Mouse (Mus musculus) adrenal gland, postnatal 36 days (tissue): ENCODE data around the gene Tmeff1. TPM values are rescaled to one million over a fixed set of nuclear protein-coding genes. Genes with fewer than 3 reads are reported as not detected.
"Not testable (repeated sequence)": the region's sequence is repeated elsewhere in the genome, so short reads cannot be mapped to it uniquely, and the experiment has no call there.

Experiments
- DNase-seq, 2 experiments: peaks; one replicate each; pipeline ENCODE4 v3.0.0; 2021; ENCODE audit warnings: mixed read lengths in 1 of 2
- total RNA-seq, 2 experiments: library from RNA; stranded (reverse); gene quantifications; 2 replicates each; pipeline ENCODE4 v1.2.3; 2021

Tmeff1 gene
- total RNA-seq, 2 experiments from 2014 or later, result 9.3 to 14.4 TPM

GRCm38 (mm10) chr4:48677276-48677675 lies 92.3 kb downstream of the Tmeff1 start:
- DNase-seq, result no peak

GRCm38 (mm10) chr4:48677812-48678211 lies 92.8 kb downstream of the Tmeff1 start:
- DNase-seq, result no peak

- DNase-seq, result no peak
Observed at GRCm38 (mm10) chr4:48678793-48679192, 93.8 kb downstream of the Tmeff1 start.

GRCm38 (mm10) chr4:48679728-48680127 lies 94.8 kb downstream of the Tmeff1 start:
- DNase-seq, result not testable (repeated sequence)

- DNase-seq, result no peak
Observed at GRCm38 (mm10) chr4:48680214-48680613, 95.2 kb downstream of the Tmeff1 start.

- DNase-seq, result peak in 1 of 2 experiments; percentile 44
Observed at GRCm38 (mm10) chr4:48680648-48681343, 95.8 kb downstream of the Tmeff1 start.

GRCm38 (mm10) chr4:48683126-48683525 lies 98.2 kb downstream of the Tmeff1 start:
- no peak for DNase-seq

- DNase-seq, result not testable (repeated sequence)
Observed at GRCm38 (mm10) chr4:48683633-48684209, 98.7 kb downstream of the Tmeff1 start.

GRCm38 (mm10) chr4:48684593-48685187 lies 99.7 kb downstream of the Tmeff1 start:
- no peak for DNase-seq

- no peak for DNase-seq
Observed at GRCm38 (mm10) chr4:48688148-48688547, 103.2 kb downstream of the Tmeff1 start.

- peak in 1 of 2 experiments; percentile 31 for DNase-seq
Observed at GRCm38 (mm10) chr4:48690640-48691039, 105.7 kb downstream of the Tmeff1 start.

- DNase-seq, result peak; percentile 22 to 43
Observed at GRCm38 (mm10) chr4:48691793-48692437, 106.9 kb downstream of the Tmeff1 start.

GRCm38 (mm10) chr4:48692736-48693292 lies 107.8 kb downstream of the Tmeff1 start:
- no peak for DNase-seq

GRCm38 (mm10) chr4:48696706-48697105 lies 111.7 kb downstream of the Tmeff1 start:
- DNase-seq, result no peak

- DNase-seq, result no peak
Observed at GRCm38 (mm10) chr4:48697302-48697701, 112.3 kb downstream of the Tmeff1 start.

Other genes with a start within 250 kb of the Tmeff1 start
- 10 to 100 TPM; 21.2 to 26.7 TPM for gene Tex10, start 111.7 kb upstream of the Tmeff1 start, total RNA-seq
- 10 to 100 TPM; 16.7 to 17.0 TPM for gene Msantd3, start 45.2 kb upstream of the Tmeff1 start, total RNA-seq
- under 1 TPM; 0.23 to 0.36 TPM for gene Cavin4, start 78.3 kb downstream of the Tmeff1 start, total RNA-seq